Mouse (Mus musculus) heart, embryonic 13.5 days (tissue): ENCODE measurements at regions not wholly inside any gene's neighbourhood (a gene's known extent, or its start where the extent isn't known, plus 50 kb on each side); places are given as distances from the start of the nearest gene placed in this dataset.

ENCODE experiments used
- ATAC-seq: fragments of 200-750 bp; cut with Nextera tagmentation; 2 replicates; pipeline ENCODE4 v1.8.0; 2017; ENCODE audit warnings: moderate TSS enrichment; ENCODE audit not compliant: insufficient number of reproducible peaks, low FRiP score, low TSS enrichment; ENCODE audit errors: extremely low read depth
- H3K27ac ChIP-seq: fragments of 300-500 bp; sonication (generic); replicated peaks from 2 replicates; pipeline ENCODE4 v1.5.1; 2015; ENCODE audit warnings: moderate library complexity, mild to moderate bottlenecking, inconsistent platforms
- H3K27me3 ChIP-seq: fragments of 300-500 bp; sonication (generic); replicated peaks from 2 replicates; pipeline ENCODE4 v1.6.1; 2015; ENCODE audit warnings: mild to moderate bottlenecking, inconsistent platforms
- H3K36me3 ChIP-seq: fragments of 300-500 bp; sonication (generic); 2 replicates; pipeline ENCODE4 v1.6.1; 2015; ENCODE audit warnings: mild to moderate bottlenecking, inconsistent platforms
- H3K4me1 ChIP-seq: fragments of 300-500 bp; sonication (generic); 2 replicates; pipeline ENCODE4 v1.6.1; 2015; ENCODE audit warnings: inconsistent platforms
- H3K4me2 ChIP-seq: fragments of 300-500 bp; sonication (generic); 2 replicates; pipeline ENCODE4 v1.6.1; 2015; ENCODE audit warnings: inconsistent platforms, mild to moderate bottlenecking, moderate library complexity
- H3K4me3 ChIP-seq: fragments of 300-500 bp; sonication (generic); 2 replicates; pipeline ENCODE4 v1.5.1; 2015; ENCODE audit warnings: moderate library complexity, mild to moderate bottlenecking, inconsistent platforms
- H3K9ac ChIP-seq: fragments of 300-500 bp; sonication (generic); 2 replicates; pipeline ENCODE4 v1.6.1; 2015; ENCODE audit warnings: inconsistent platforms, mild to moderate bottlenecking, moderate library complexity
- H3K9me3 ChIP-seq: fragments of 300-500 bp; sonication (generic); 2 replicates; pipeline ENCODE4 v1.6.1; 2016; ENCODE audit warnings: inconsistent platforms
- WGBS: fragments of 180-500 bp; shearing (Covaris S2); methylation state at CpG from one replicate; pipeline ENCODE4 v1.1.7; 2015; ENCODE audit warnings: mixed read lengths; 5-methylcytosine and 5-hydroxymethylcytosine counted together

- ATAC-seq = no peak
- WGBS = 67% methylated on average over 3 of the region's 3 CpGs
Observed at GRCm38 (mm10) chr8:89211931-89212330, 168.0 kb upstream of the Sall1 start.

GRCm38 (mm10) chr8:89210684-89211083 lies 166.7 kb upstream of the Sall1 start:
- Histone ChIP-seq H3K27ac (no peak overlapping the region), H3K4me1 (no peaks in the 10 kb centered on the region), H3K9ac (no peak overlapping the region), H3K36me3 (no peaks in the 10 kb centered on the region), H3K4me3 (no peak overlapping the region), H3K4me2 (no peak overlapping the region), H3K27me3 (no peaks in the 10 kb centered on the region), H3K9me3 (no peaks in the 10 kb centered on the region)
- ATAC-seq = no peak
- WGBS = 45% methylated on average over 1 of the region's 1 CpGs

More at GRCm38 (mm10) chr8:89211931-89212330, 168.0 kb upstream of the Sall1 start:
- Histone ChIP-seq H3K9ac (no peak overlapping the region), H3K4me2 (no peak overlapping the region), H3K36me3 (no peaks in the 10 kb centered on the region), H3K9me3 (no peaks in the 10 kb centered on the region), H3K4me1 (no peaks in the 10 kb centered on the region), H3K4me3 (no peak overlapping the region), H3K27me3 (no peaks in the 10 kb centered on the region), H3K27ac (no peak overlapping the region)

GRCm38 (mm10) chr8:89207891-89208290 lies 163.9 kb upstream of the Sall1 start:
- H3K4me2 ChIP-seq = no peak overlapping the region
- 56% methylated on average over 2 of the region's 2 CpGs for WGBS
- no peaks in the 10 kb centered on the region for H3K4me1 ChIP-seq
- no peaks in the 10 kb centered on the region for H3K36me3 ChIP-seq
- H3K4me3 ChIP-seq = no peak overlapping the region
- H3K9ac ChIP-seq = no peak overlapping the region
- ATAC-seq = no peak
- H3K9me3 ChIP-seq = no peaks in the 10 kb centered on the region
- H3K27me3 ChIP-seq = no peaks in the 10 kb centered on the region
- H3K27ac ChIP-seq = no peak overlapping the region

GRCm38 (mm10) chr8:89202484-89203096 lies 158.6 kb upstream of the Sall1 start:
- no peak for ATAC-seq
- H3K27me3 ChIP-seq = no peaks in the 10 kb centered on the region
- H3K9me3 ChIP-seq = no peaks in the 10 kb centered on the region
- H3K9ac ChIP-seq = no peak overlapping the region
- H3K4me2 ChIP-seq = no peak overlapping the region
- no peaks in the 10 kb centered on the region for H3K4me1 ChIP-seq
- WGBS = 91% methylated on average over 5 of the region's 5 CpGs
- H3K36me3 ChIP-seq = no peaks in the 10 kb centered on the region
- no peak overlapping the region for H3K27ac ChIP-seq
- H3K4me3 ChIP-seq = no peak overlapping the region

- WGBS = 52% methylated on average over 2 of the region's 2 CpGs
- Histone ChIP-seq H3K36me3 (no peaks in the 10 kb centered on the region), H3K4me3 (no peak overlapping the region), H3K9me3 (no peaks in the 10 kb centered on the region), H3K27ac (no peak overlapping the region), H3K4me1 (no peaks in the 10 kb centered on the region), H3K27me3 (no peaks in the 10 kb centered on the region), H3K4me2 (no peak overlapping the region), H3K9ac (no peak overlapping the region)
- ATAC-seq = no peak
Observed at GRCm38 (mm10) chr8:89200301-89200700, 156.3 kb upstream of the Sall1 start.

GRCm38 (mm10) chr8:89185314-89185713 lies 141.4 kb upstream of the Sall1 start:
- Histone ChIP-seq H3K4me2 (no peak overlapping the region), H3K36me3 (no peaks in the 10 kb centered on the region), H3K9me3 (no peaks in the 10 kb centered on the region), H3K4me3 (no peak overlapping the region), H3K27ac (no peak overlapping the region), H3K4me1 (no peaks in the 10 kb centered on the region), H3K9ac (no peak overlapping the region), H3K27me3 (peaks cover 28% of the 10 kb centered on the region)
- no peak for ATAC-seq
- 47% methylated on average over 17 of the region's 17 CpGs for WGBS

GRCm38 (mm10) chr8:89175631-89176030 lies 131.7 kb upstream of the Sall1 start:
- 79% methylated on average over 7 of the region's 7 CpGs for WGBS
- no peak overlapping the region for H3K4me2 ChIP-seq
- H3K9ac ChIP-seq = no peak overlapping the region
- H3K36me3 ChIP-seq = no peaks in the 10 kb centered on the region
- H3K27ac ChIP-seq = no peak overlapping the region
- 0 out of 2 replicates have a peak, but pooled peaks cover 4% of the 10 kb centered on the region for H3K9me3 ChIP-seq
- H3K4me3 ChIP-seq = no peak overlapping the region
- ATAC-seq = no peak
- H3K27me3 ChIP-seq = peaks cover 8% of the 10 kb centered on the region
- H3K4me1 ChIP-seq = no peaks in the 10 kb centered on the region

- ATAC-seq = no peak
- 68% methylated on average over 5 of the region's 5 CpGs for WGBS
- Histone ChIP-seq H3K4me3 (no peak overlapping the region), H3K36me3 (no peaks in the 10 kb centered on the region), H3K4me1 (no peaks in the 10 kb centered on the region), H3K9ac (no peak overlapping the region), H3K9me3 (0 out of 2 replicates have a peak, but pooled peaks cover 4% of the 10 kb centered on the region), H3K27me3 (peaks cover 7% of the 10 kb centered on the region; the same call in 1 of the 2 replicates), H3K27ac (no peak overlapping the region), H3K4me2 (no peak overlapping the region)
Observed at GRCm38 (mm10) chr8:89171561-89171960, 127.6 kb upstream of the Sall1 start.

GRCm38 (mm10) chr8:89169484-89169883 lies 125.5 kb upstream of the Sall1 start:
- 49% methylated on average over 7 of the region's 7 CpGs for WGBS
- H3K4me3 ChIP-seq = no peak overlapping the region
- H3K9me3 ChIP-seq = 0 out of 2 replicates have a peak, but pooled peaks cover 4% of the 10 kb centered on the region
- no peaks in the 10 kb centered on the region for H3K36me3 ChIP-seq
- no peak overlapping the region for H3K4me2 ChIP-seq
- H3K9ac ChIP-seq = no peak overlapping the region
- ATAC-seq = no peak
- peaks cover 7% of the 10 kb centered on the region; the same call in 1 of the 2 replicates for H3K27me3 ChIP-seq
- H3K4me1 ChIP-seq = no peaks in the 10 kb centered on the region
- H3K27ac ChIP-seq = no peak overlapping the region

- no peak for ATAC-seq
- H3K27me3 ChIP-seq = 0 out of 2 replicates have a peak, but pooled peaks cover 13% of the 10 kb centered on the region
- no peaks in the 10 kb centered on the region for H3K9me3 ChIP-seq
- no peaks in the 10 kb centered on the region for H3K36me3 ChIP-seq
- no peaks in the 10 kb centered on the region for H3K4me1 ChIP-seq
- no peak overlapping the region for H3K27ac ChIP-seq
- H3K9ac ChIP-seq = no peak overlapping the region
- H3K4me3 ChIP-seq = no peak overlapping the region
- H3K4me2 ChIP-seq = no peak overlapping the region
- 64% methylated on average over 4 of the region's 4 CpGs for WGBS
Observed at GRCm38 (mm10) chr8:89167026-89167425, 123.1 kb upstream of the Sall1 start.

GRCm38 (mm10) chr8:89156909-89157308 lies 112.9 kb upstream of the Sall1 start:
- no peak for ATAC-seq
- no peak overlapping the region for H3K27ac ChIP-seq
- H3K4me3 ChIP-seq = no peak overlapping the region
- no peaks in the 10 kb centered on the region for H3K36me3 ChIP-seq
- H3K9me3 ChIP-seq = no peaks in the 10 kb centered on the region
- H3K27me3 ChIP-seq = peaks cover 15% of the 10 kb centered on the region; the same call in 1 of the 2 replicates
- H3K4me2 ChIP-seq = no peak overlapping the region
- peaks cover 5% of the 10 kb centered on the region; the same call in 1 of the 2 replicates for H3K4me1 ChIP-seq
- H3K9ac ChIP-seq = no peak overlapping the region
- WGBS = 78% methylated on average over 1 of the region's 1 CpGs

- Histone ChIP-seq H3K27me3 (no peaks in the 10 kb centered on the region), H3K27ac (no peak overlapping the region), H3K4me3 (no peak overlapping the region), H3K4me1 (peaks cover 5% of the 10 kb centered on the region; the same call in 1 of the 2 replicates), H3K9ac (no peak overlapping the region), H3K9me3 (no peaks in the 10 kb centered on the region), H3K4me2 (no peak overlapping the region), H3K36me3 (no peaks in the 10 kb centered on the region)
- ATAC-seq = no peak
- 58% methylated on average over 3 of the region's 3 CpGs for WGBS
Observed at GRCm38 (mm10) chr8:89153605-89154004, 109.6 kb upstream of the Sall1 start.
